Mouse (Mus musculus): ENCODE results near the gene Fuca1. TPM values are rescaled to one million over a fixed set of nuclear protein-coding genes. Genes with fewer than 3 reads are reported as not detected.
A peak's percentile ranks its signal among the peaks of the same experiment; 100 is the strongest.

Gene Fuca1
- polyA plus RNA-seq, 1 experiment from 2014 or later, result 214 TPM

DNA sequence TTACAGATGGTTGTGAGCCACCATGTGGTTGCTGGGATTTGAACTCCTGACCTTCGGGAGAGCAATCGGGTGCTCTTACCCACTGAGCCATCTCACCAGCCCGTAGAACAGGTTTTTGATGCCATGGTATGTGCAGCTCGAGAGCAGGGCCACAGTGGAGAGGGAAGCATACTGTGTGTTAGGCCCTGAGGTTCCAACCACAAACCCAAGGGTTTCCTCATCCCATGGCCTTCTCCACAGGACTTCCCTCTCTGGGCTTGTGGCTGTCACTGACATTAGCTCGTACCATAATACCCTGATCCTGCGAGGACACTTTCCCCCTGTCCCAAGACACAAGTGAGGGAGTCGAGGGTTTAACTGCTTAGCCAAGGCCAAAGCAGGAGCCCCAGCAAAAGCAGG is 21.5 kb upstream of the Fuca1 start:
- no peaks in the 10 kb centered on the region for H3K9me3 ChIP-seq (ENCODE audit: control insufficient read depth, low read length)
- WGBS, result 81% methylated on average over 7 of the region's 7 CpGs
- ATAC-seq, result no peak
- no peak overlapping the region for H3K4me2 ChIP-seq (ENCODE audit: low read depth, low read length)
- H3K27me3 ChIP-seq (replicated peaks; ENCODE audit: control insufficient read depth, insufficient read depth, low read length), result no peaks in the 10 kb centered on the region
- H3K36me3 ChIP-seq (ENCODE audit: control insufficient read depth, insufficient read depth, low read length), result no peaks in the 10 kb centered on the region
- peaks cover 6% of the 10 kb centered on the region; the same call in 1 of the 2 replicates for H3K4me1 ChIP-seq (ENCODE audit: control insufficient read depth, insufficient read depth, low read length)
- H3K9ac ChIP-seq (ENCODE audit: low read depth, low read length), result no peak overlapping the region
- no peak overlapping the region for H3K4me3 ChIP-seq (ENCODE audit: low read length)
- H3K27ac ChIP-seq (ENCODE audit: low read length), result no peak overlapping the region

DNA sequence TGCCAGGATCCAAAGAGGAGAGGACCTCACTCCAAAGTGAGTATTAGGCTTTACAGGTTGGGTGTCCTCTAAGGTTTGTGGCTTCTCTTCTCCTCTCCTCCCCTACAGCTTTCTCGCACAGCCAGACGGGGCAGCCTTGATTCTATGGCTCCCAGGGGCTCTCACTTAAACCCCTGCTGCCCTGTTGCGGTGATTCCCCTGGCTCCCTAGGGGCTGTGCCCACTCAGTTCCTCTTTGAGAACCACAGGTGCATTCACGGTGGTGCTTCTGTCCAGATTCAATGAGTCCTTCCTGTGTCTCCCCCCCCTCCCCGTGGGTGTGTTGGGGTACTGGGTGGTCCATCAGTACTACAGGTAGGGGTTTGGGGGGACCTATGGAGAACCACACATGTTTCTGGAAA is 20.5 kb upstream of the Fuca1 start:
- H3K4me1 ChIP-seq (ENCODE audit: control insufficient read depth, insufficient read depth, low read length), result peaks cover 6% of the 10 kb centered on the region; the same call in 1 of the 2 replicates
- no peak overlapping the region for H3K27ac ChIP-seq (ENCODE audit: low read length)
- 82% methylated on average over 5 of the region's 5 CpGs for WGBS
- H3K9me3 ChIP-seq (ENCODE audit: control insufficient read depth, low read length), result no peaks in the 10 kb centered on the region
- no peak overlapping the region for H3K4me2 ChIP-seq (ENCODE audit: low read depth, low read length)
- no peak for ATAC-seq
- no peaks in the 10 kb centered on the region; the same call in 1 of the 2 replicates for H3K27me3 ChIP-seq (replicated peaks; ENCODE audit: control insufficient read depth, insufficient read depth, low read length)
- H3K36me3 ChIP-seq (ENCODE audit: control insufficient read depth, insufficient read depth, low read length), result no peaks in the 10 kb centered on the region
- no peak overlapping the region for H3K9ac ChIP-seq (ENCODE audit: low read depth, low read length)
- no peak overlapping the region for H3K4me3 ChIP-seq (ENCODE audit: low read length)

DNA sequence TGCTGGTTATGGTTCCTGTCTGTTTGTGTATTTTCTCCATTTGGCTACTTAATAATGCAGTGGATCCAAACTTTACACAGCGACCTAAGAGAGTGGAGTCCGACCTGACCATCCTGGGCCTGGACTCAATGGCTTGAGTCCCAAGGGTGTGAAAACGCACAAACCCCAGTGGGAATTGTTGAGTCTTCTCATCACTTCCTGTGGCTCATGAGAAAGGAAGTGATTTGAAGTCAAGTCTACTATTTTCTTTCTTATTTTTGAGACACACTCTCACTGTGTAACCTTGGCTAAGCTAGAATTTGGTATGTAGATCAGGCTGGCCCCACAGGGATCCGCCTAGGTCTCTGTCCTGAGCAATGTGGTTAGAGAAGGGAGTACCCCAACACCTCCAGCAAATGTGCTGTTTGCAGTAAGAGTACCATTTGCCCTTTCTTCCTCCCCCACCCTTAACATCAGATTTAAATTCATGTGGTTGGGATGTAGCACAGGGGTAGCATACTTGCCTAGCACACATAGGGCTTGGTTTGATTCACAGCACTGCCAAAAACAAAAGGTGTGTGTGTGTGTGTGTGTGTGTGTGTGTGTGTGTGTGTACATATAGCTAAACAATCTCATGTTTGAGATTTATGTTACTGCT is 17.8 kb upstream of the Fuca1 start:
- no peak overlapping the region for H3K27ac ChIP-seq (ENCODE audit: low read length)
- no peak overlapping the region for H3K9ac ChIP-seq (ENCODE audit: low read depth, low read length)
- H3K4me3 ChIP-seq (ENCODE audit: low read length), result no peak overlapping the region

DNA sequence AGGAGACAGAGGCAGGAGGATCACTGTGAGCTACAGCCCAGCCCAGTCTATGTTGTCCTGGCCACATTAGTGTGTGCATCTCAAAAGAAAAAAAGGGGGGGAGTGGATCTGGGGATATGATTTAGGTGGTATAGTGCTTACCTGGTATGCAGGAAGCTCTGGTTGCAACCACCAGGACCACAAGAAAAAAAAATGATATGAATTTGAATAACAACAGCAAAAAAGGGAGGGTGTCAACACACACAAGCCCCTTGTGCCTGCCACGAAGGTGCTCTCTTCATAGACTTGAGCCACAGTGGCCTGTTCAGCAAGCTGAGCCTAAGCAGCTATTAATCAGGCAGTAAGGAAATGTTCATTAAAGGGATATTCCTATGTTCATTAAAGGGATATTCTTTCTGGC is 15.7 kb upstream of the Fuca1 start:
- Histone ChIP-seq H3K27me3 (replicated peaks; ENCODE audit: control insufficient read depth, insufficient read depth, low read length) (no peaks in the 10 kb centered on the region; the same call in 1 of the 2 replicates), H3K4me2 (ENCODE audit: low read depth, low read length) (no peak overlapping the region), H3K9ac (ENCODE audit: low read depth, low read length) (no peak overlapping the region), H3K27ac (ENCODE audit: low read length) (no peak overlapping the region), H3K4me1 (ENCODE audit: control insufficient read depth, insufficient read depth, low read length) (peaks cover 7% of the 10 kb centered on the region; the same call in 1 of the 2 replicates), H3K9me3 (ENCODE audit: control insufficient read depth, low read length) (no peaks in the 10 kb centered on the region), H3K4me3 (ENCODE audit: low read length) (no peak overlapping the region), H3K36me3 (ENCODE audit: control insufficient read depth, insufficient read depth, low read length) (no peaks in the 10 kb centered on the region)
- ATAC-seq, result no peak
- WGBS, result 46% methylated on average over 1 of the region's 1 CpGs

More for the DNA sequence above, 17.8 kb upstream of the Fuca1 start:
- Histone ChIP-seq H3K36me3 (ENCODE audit: control insufficient read depth, insufficient read depth, low read length) (no peaks in the 10 kb centered on the region), H3K4me2 (ENCODE audit: low read depth, low read length) (no peak overlapping the region), H3K9me3 (ENCODE audit: control insufficient read depth, low read length) (no peaks in the 10 kb centered on the region), H3K4me1 (ENCODE audit: control insufficient read depth, insufficient read depth, low read length) (peaks cover 6% of the 10 kb centered on the region; the same call in 1 of the 2 replicates), H3K27me3 (replicated peaks; ENCODE audit: control insufficient read depth, insufficient read depth, low read length) (no peaks in the 10 kb centered on the region; the same call in 1 of the 2 replicates)
- no peak for ATAC-seq
- 84% methylated on average over 4 of the region's 4 CpGs for WGBS

DNA sequence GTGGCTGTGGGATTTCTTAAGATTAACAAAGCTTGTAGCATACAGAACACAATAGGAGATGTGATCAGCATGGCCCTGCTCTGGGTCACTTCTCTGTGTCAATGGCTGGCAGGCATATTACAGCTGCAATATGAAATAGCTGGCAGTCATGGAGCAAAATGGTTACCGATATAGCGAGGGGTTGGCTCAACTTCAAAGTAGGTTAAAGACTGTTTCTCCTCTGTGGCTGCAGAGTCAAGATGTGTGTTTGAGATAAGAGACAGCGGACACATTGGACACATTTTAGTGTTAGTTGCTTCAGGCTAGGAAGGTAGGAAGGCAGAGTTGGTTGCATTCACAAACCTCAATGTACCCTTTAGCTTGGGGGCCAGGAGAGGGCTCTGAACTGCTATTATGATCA is 13.9 kb upstream of the Fuca1 start:
- Histone ChIP-seq H3K27me3 (replicated peaks; ENCODE audit: control insufficient read depth, insufficient read depth, low read length) (no peaks in the 10 kb centered on the region; the same call in 1 of the 2 replicates), H3K4me2 (ENCODE audit: low read depth, low read length) (no peak overlapping the region), H3K9me3 (ENCODE audit: control insufficient read depth, low read length) (no peaks in the 10 kb centered on the region), H3K27ac (ENCODE audit: low read length) (no peak overlapping the region), H3K4me1 (ENCODE audit: control insufficient read depth, insufficient read depth, low read length) (peaks cover 7% of the 10 kb centered on the region; the same call in 1 of the 2 replicates), H3K36me3 (ENCODE audit: control insufficient read depth, insufficient read depth, low read length) (no peaks in the 10 kb centered on the region), H3K4me3 (ENCODE audit: low read length) (no peak overlapping the region), H3K9ac (ENCODE audit: low read depth, low read length) (no peak overlapping the region)
- 87% methylated on average over 3 of the region's 3 CpGs for WGBS
- ATAC-seq, result no peak

DNA sequence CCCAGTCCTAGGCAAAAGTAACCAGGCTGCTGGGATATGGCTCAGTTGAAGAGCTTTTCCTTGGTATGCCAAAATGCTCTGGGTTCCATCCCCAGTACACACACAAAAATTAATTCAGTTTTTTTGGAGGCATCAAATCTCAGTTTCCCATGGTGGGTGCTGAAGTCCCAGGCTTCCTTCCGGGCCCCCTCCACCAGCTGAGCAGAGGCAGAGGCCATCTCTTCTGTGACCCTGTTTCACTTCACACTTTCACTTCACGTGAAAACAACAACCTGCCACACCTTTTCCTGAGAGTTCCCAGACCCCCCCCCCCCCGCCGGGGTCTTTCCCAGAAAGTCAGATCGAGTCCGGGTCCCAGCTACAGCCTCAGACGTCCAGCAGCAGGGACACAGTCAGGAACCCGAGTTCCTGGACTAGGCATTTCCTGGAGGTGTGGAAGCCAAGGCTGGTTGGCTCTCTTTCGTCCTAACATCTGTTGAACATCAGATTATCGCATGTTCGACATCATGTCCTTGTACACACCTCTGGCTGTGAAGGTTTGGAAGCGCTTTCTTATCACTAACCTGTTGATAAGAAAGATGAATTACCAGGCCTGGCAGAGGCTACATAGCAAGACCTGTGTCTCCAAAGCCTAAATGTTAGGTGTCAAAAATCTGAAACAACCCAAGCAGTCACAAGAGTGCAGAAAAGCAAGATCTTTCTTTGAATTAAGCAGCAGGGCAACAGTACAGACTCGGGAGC is 11.0 kb upstream of the Fuca1 start:
- Histone ChIP-seq H3K9me3 (ENCODE audit: control insufficient read depth, low read length) (no peaks in the 10 kb centered on the region), H3K27ac (ENCODE audit: low read length) (no peak overlapping the region), H3K4me1 (ENCODE audit: control insufficient read depth, insufficient read depth, low read length) (peaks cover 7% of the 10 kb centered on the region; the same call in 1 of the 2 replicates), H3K9ac (ENCODE audit: low read depth, low read length) (no peak overlapping the region; the same call in 1 of the 2 replicates), H3K36me3 (ENCODE audit: control insufficient read depth, insufficient read depth, low read length) (no peaks in the 10 kb centered on the region), H3K27me3 (replicated peaks; ENCODE audit: control insufficient read depth, insufficient read depth, low read length) (no peaks in the 10 kb centered on the region), H3K4me3 (ENCODE audit: low read length) (no peak overlapping the region), H3K4me2 (ENCODE audit: low read depth, low read length) (no peak overlapping the region)
- no peak for ATAC-seq
- WGBS, result 41% methylated on average over 13 of the region's 13 CpGs

DNA sequence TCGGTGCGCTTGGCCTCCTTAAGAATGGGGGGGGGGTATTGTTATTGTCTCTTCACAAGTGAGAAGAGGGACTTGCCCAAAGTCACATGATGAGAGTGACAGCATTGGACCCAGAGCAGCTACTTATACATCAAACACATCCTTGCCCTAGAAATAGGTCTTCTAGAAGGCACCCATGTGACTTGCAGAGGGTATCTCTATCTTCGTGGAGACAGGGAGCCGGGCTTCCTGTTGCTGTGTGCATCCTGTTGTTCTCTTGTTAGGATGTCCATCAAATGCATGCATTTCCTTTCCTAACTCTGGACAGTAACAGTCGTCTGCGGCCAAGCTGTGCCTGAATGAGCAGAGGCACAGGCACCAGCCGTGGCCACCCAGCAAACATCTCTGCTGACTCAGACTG is 9.0 kb upstream of the Fuca1 start:
- no peak overlapping the region for H3K27ac ChIP-seq (ENCODE audit: low read length)

DNA sequence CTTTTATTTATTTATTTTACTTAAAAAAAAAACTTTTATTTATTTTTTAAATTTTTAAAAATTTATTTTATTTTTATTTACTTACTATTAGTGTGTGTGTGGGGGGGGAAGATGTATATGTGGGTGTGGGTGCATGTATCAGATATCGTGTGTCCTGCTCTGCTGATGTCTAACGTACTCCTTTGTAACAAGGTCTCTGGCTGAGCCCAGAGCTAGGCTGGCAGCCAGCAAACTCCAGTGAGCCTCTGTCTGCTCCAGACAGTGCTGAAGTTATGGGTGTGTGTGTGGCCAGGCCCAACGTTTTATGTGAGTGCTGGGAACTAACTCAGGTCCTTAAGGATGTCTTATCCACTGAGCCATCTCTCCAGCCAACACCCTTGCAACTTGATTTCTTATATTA is 8.4 kb upstream of the Fuca1 start:
- H3K27me3 ChIP-seq (replicated peaks; ENCODE audit: control insufficient read depth, insufficient read depth, low read length), result no peaks in the 10 kb centered on the region
- no peaks in the 10 kb centered on the region for H3K9me3 ChIP-seq (ENCODE audit: control insufficient read depth, low read length)
- H3K4me1 ChIP-seq (ENCODE audit: control insufficient read depth, insufficient read depth, low read length), result peaks cover 7% of the 10 kb centered on the region; the same call in 1 of the 2 replicates
- H3K27ac ChIP-seq (ENCODE audit: low read length), result no peak overlapping the region
- H3K4me3 ChIP-seq (ENCODE audit: low read length), result no peak overlapping the region
- ATAC-seq, result no peak
- no peak overlapping the region for H3K9ac ChIP-seq (ENCODE audit: low read depth, low read length)
- H3K4me2 ChIP-seq (ENCODE audit: low read depth, low read length), result no peak overlapping the region
- WGBS, result 69% methylated on average over 3 of the region's 3 CpGs
- H3K36me3 ChIP-seq (ENCODE audit: control insufficient read depth, insufficient read depth, low read length), result no peaks in the 10 kb centered on the region

More for the DNA sequence above, 9.0 kb upstream of the Fuca1 start:
- no peaks in the 10 kb centered on the region for H3K27me3 ChIP-seq (replicated peaks; ENCODE audit: control insufficient read depth, insufficient read depth, low read length)
- ATAC-seq, result no peak
- H3K4me1 ChIP-seq (ENCODE audit: control insufficient read depth, insufficient read depth, low read length), result peaks cover 7% of the 10 kb centered on the region; the same call in 1 of the 2 replicates
- no peaks in the 10 kb centered on the region for H3K9me3 ChIP-seq (ENCODE audit: control insufficient read depth, low read length)
- H3K9ac ChIP-seq (ENCODE audit: low read depth, low read length), result no peak overlapping the region
- H3K4me2 ChIP-seq (ENCODE audit: low read depth, low read length), result no peak overlapping the region
- 72% methylated on average over 7 of the region's 7 CpGs for WGBS
- no peaks in the 10 kb centered on the region for H3K36me3 ChIP-seq (ENCODE audit: control insufficient read depth, insufficient read depth, low read length)
- H3K4me3 ChIP-seq (ENCODE audit: low read length), result no peak overlapping the region

DNA sequence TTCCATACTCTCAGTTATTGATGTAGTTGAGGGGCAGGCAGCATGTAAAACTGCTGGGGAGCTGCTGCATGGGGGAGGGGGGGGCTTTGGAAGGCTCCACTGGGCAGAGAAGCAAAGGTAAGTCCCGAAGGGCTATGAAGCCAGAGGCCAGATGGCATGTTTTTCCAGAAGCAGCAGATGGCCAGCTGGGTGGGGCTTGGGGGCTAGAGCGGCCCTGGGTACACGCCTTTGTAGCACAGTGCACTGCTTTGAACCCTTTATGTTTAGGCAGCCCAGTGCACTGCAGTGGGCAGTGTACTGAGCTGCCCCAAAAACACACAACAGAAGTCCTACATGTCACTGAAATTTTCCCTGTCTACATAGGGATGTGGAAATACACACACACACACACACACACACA is 7.7 kb upstream of the Fuca1 start:
- Histone ChIP-seq H3K4me3 (ENCODE audit: low read length) (no peak overlapping the region), H3K27me3 (replicated peaks; ENCODE audit: control insufficient read depth, insufficient read depth, low read length) (no peaks in the 10 kb centered on the region), H3K4me1 (ENCODE audit: control insufficient read depth, insufficient read depth, low read length) (peaks cover 9% of the 10 kb centered on the region; the same call in 1 of the 2 replicates), H3K27ac (ENCODE audit: low read length) (peak overlapping the region; percentile 21; the same call in 1 of the 2 replicates), H3K4me2 (ENCODE audit: low read depth, low read length) (no peak overlapping the region), H3K9me3 (ENCODE audit: control insufficient read depth, low read length) (no peaks in the 10 kb centered on the region), H3K9ac (ENCODE audit: low read depth, low read length) (0 out of 2 replicates have a peak overlapping the region, but pooled peaks have one; percentile 17), H3K36me3 (ENCODE audit: control insufficient read depth, insufficient read depth, low read length) (no peaks in the 10 kb centered on the region)
- 23% methylated on average over 3 of the region's 3 CpGs for WGBS
- ATAC-seq, result peak; percentile 42
